Mouse (Mus musculus): Measurements from ENCODE around the gene 4930404H24Rik.

- TF ChIP-seq POLR2A (IDR thresholded peaks at IDR 0.05; ENCODE audit: control insufficient read depth, low read depth, low read length) (no peak), CTCF (IDR thresholded peaks at IDR 0.05; ENCODE audit: control insufficient read depth, insufficient read depth, insufficient replicate concordance, low read depth, low read length) (no peak)
These were observed 23.0 kb downstream of the 4930404H24Rik start for GRCm38 (mm10) chr2:153515582-153515981.

Data from testis, adult 2 months (tissue).